8 mouse cellular contexts compared by ENCODE assay signal in genomic region chr12:80123227-80123803, GRCm38 (mm10). TPM values are rescaled to one million over a fixed set of nuclear protein-coding genes. Genes with fewer than 3 reads are reported as not detected.
DNase-seq lines count a peak whose midpoint lies in the region; ATAC-seq and TF ChIP-seq lines count a peak whose summit lies in the region.

No protein-coding gene starts in this region.

- no peaks in the 10 kb centered on the region for H3K27me3 ChIP-seq in midbrain, embryonic 10.5 days (ENCODE audit: low read depth, poor library complexity, severe bottlenecking)
- H3K27me3 ChIP-seq in midbrain, embryonic 11.5 days (ENCODE audit: control insufficient read depth, insufficient read depth, low read length): no peaks in the 10 kb centered on the region
- H3K27me3 ChIP-seq in hindbrain, embryonic 11.5 days (ENCODE audit: control insufficient read depth, insufficient read depth, low read length): no peaks in the 10 kb centered on the region
- H3K27me3 ChIP-seq in liver, adult 2 months (ENCODE audit: control insufficient read depth, insufficient read depth, low read length): no peaks in the 10 kb centered on the region

- no peak overlapping the region for H3K4me3 ChIP-seq in midbrain, embryonic 10.5 days
- no peak overlapping the region for H3K4me3 ChIP-seq in midbrain, embryonic 11.5 days (ENCODE audit: low read depth, low read length)
- no peak overlapping the region for H3K4me3 ChIP-seq in hindbrain, embryonic 11.5 days (ENCODE audit: low read depth, low read length)
- no peak overlapping the region for H3K4me3 ChIP-seq in liver, adult 2 months (ENCODE audit: insufficient read depth, low read depth, low read length)
- H3K4me3 ChIP-seq in olfactory bulb, adult 2 months (ENCODE audit: insufficient read depth, low read depth, low read length): no peak overlapping the region

- peak overlapping the region; percentile 57 for H3K27ac ChIP-seq in midbrain, embryonic 10.5 days (replicated peaks)
- H3K27ac ChIP-seq in midbrain, embryonic 11.5 days (ENCODE audit: low read depth, low read length): no peak overlapping the region; the same call in 1 of the 2 replicates
- peak overlapping the region; percentile 42; the same call in 1 of the 2 replicates for H3K27ac ChIP-seq in hindbrain, embryonic 11.5 days (ENCODE audit: low read depth, low read length)
- peak overlapping the region; percentile 58 for H3K27ac ChIP-seq in liver, adult 2 months (replicated peaks; ENCODE audit: insufficient read depth, low read depth, low read length)
- H3K27ac ChIP-seq in olfactory bulb, adult 2 months (ENCODE audit: insufficient read depth, low read depth, low read length): 0 out of 2 replicates have a peak overlapping the region, but pooled peaks have one; percentile 22

- H3K79me2 ChIP-seq in liver, adult 2 months (ENCODE audit: control insufficient read depth, insufficient read depth, low read length): peaks cover 28% of the 10 kb centered on the region; the same call in 1 of the 2 replicates

- H3K4me1 ChIP-seq in midbrain, embryonic 10.5 days: peaks cover 13% of the 10 kb centered on the region
- 0 out of 2 replicates have a peak, but pooled peaks cover 3% of the 10 kb centered on the region for H3K4me1 ChIP-seq in midbrain, embryonic 11.5 days (ENCODE audit: control insufficient read depth, insufficient read depth, low read length)
- H3K4me1 ChIP-seq in hindbrain, embryonic 11.5 days (replicated peaks; ENCODE audit: control insufficient read depth, insufficient read depth, low read length): no peaks in the 10 kb centered on the region
- H3K4me1 ChIP-seq in liver, adult 2 months (ENCODE audit: control insufficient read depth, insufficient read depth, low read length): peaks cover 33% of the 10 kb centered on the region
- H3K4me1 ChIP-seq in olfactory bulb, adult 2 months (ENCODE audit: control insufficient read depth, insufficient read depth, low read length): peaks cover 9% of the 10 kb centered on the region

- no peak for DNase-seq in midbrain, embryonic 10.5 days (ENCODE audit: low spot score)
- no peak for DNase-seq in midbrain, embryonic 11.5 days (ENCODE audit: low spot score, missing footprints)
- DNase-seq in hindbrain, embryonic 11.5 days (ENCODE audit: low spot score): no peak
- DNase-seq in liver, adult 2 months (ENCODE audit: extremely low read depth, low read depth, low spot score): peak; percentile 52
- no peak for DNase-seq in cerebellum, adult 8-10 months
- no peak for DNase-seq in thymus, adult 18-20 months

- no peak overlapping the region for H3K9ac ChIP-seq in midbrain, embryonic 11.5 days (ENCODE audit: low read length)
- H3K9ac ChIP-seq in hindbrain, embryonic 11.5 days (ENCODE audit: low read depth, low read length): no peak overlapping the region
- peak overlapping the region; percentile 40 for H3K9ac ChIP-seq in liver, adult 2 months (ENCODE audit: low read depth, low read length)

- H3K9me3 ChIP-seq in midbrain, embryonic 10.5 days (replicated peaks): peaks cover 4% of the 10 kb centered on the region; the same call in 1 of the 2 replicates
- no peaks in the 10 kb centered on the region for H3K9me3 ChIP-seq in midbrain, embryonic 11.5 days (ENCODE audit: control insufficient read depth, low read length)
- H3K9me3 ChIP-seq in hindbrain, embryonic 11.5 days (ENCODE audit: control insufficient read depth, low read length): no peaks in the 10 kb centered on the region

- no peak for ATAC-seq in midbrain, embryonic 11.5 days (ENCODE audit: low FRiP score)
- ATAC-seq in hindbrain, embryonic 11.5 days (ENCODE audit: low FRiP score): no peak
- no peak for ATAC-seq in activated CD4-positive, CD25-positive, alpha-beta regulatory T cell, adult 4 months

- H3K36me3 ChIP-seq in midbrain, embryonic 10.5 days: peaks cover 65% of the 10 kb centered on the region
- H3K36me3 ChIP-seq in midbrain, embryonic 11.5 days (ENCODE audit: control insufficient read depth, insufficient read depth, low read length): peaks cover 2% of the 10 kb centered on the region; the same call in 1 of the 2 replicates
- H3K36me3 ChIP-seq in hindbrain, embryonic 11.5 days (ENCODE audit: control insufficient read depth, insufficient read depth, low read length): no peaks in the 10 kb centered on the region
- H3K36me3 ChIP-seq in liver, adult 2 months (ENCODE audit: control insufficient read depth, insufficient read depth, low read length): peaks cover 2% of the 10 kb centered on the region; the same call in 1 of the 2 replicates

- WGBS in midbrain, embryonic 10.5 days: 75% methylated on average over 4 of the region's 4 CpGs
- 76% methylated on average over 4 of the region's 4 CpGs for WGBS in midbrain, embryonic 11.5 days
- WGBS in hindbrain, embryonic 11.5 days: 77% methylated on average over 4 of the region's 4 CpGs
- 30% methylated on average over 4 of the region's 4 CpGs for WGBS in liver, adult 2 months
- 33% methylated on average over 4 of the region's 4 CpGs for WGBS in olfactory bulb, adult 2 months

- no peak for TF ChIP-seq CTCF in liver, adult 2 months (IDR thresholded peaks at IDR 0.05; ENCODE audit: low read depth, low read length)
- TF ChIP-seq CTCF in olfactory bulb, adult 2 months (IDR thresholded peaks at IDR 0.05; ENCODE audit: insufficient read depth, low read depth, low read length): no peak

- TF ChIP-seq POLR2A in liver, adult 2 months (IDR thresholded peaks at IDR 0.05; ENCODE audit: extremely low read depth, insufficient read depth, low read length): no peak
- TF ChIP-seq POLR2A in olfactory bulb, adult 2 months (IDR thresholded peaks at IDR 0.05; ENCODE audit: insufficient read depth, low read depth, low read length): no peak

- H3K4me2 ChIP-seq in midbrain, embryonic 11.5 days: no peak overlapping the region
- H3K4me2 ChIP-seq in hindbrain, embryonic 11.5 days (replicated peaks; ENCODE audit: low read depth, low read length): no peak overlapping the region

RNA-seq across cellular contexts. Expression of gene Zfp36l1, which starts 10.5 kb away (rescaled TPM):
- 127 and 141 TPM in 2 replicates for polyA plus RNA-seq in midbrain, embryonic 10.5 days (2016; fragmentation: Nextera tagmentation; extraction: Ambion mirVana)
- polyA plus RNA-seq in midbrain, embryonic 11.5 days (2014; fragmentation: Nextera tagmentation; extraction: Ambion mirVana): 149 and 165 TPM in 2 replicates
- polyA plus RNA-seq in hindbrain, embryonic 11.5 days (2014; fragmentation: Nextera tagmentation; extraction: Ambion mirVana): 112 and 127 TPM in 2 replicates
- 15.4 and 21.8 TPM in 2 replicates for total RNA-seq in liver, adult 2 months (2014; rRNA removed)
- 125 and 162 TPM in 2 replicates for polyA plus RNA-seq in liver, adult 2 months (2012; rRNA removed)
- not detected in 2 replicates for polyA plus RNA-seq in olfactory bulb, adult 2 months (2012; ENCODE audit: insufficient read depth, insufficient read length, low replicate concordance, missing spikeins)
- 100 to 1,000 TPM; 109 to 180 TPM for polyA plus RNA-seq in activated CD4-positive, CD25-positive, alpha-beta regulatory T cell, adult 4 months (2017; shearing (Covaris generic))
